Mouse (Mus musculus) midbrain, postnatal 0 days (tissue): ENCODE data around the gene Dcun1d1. TPM values are rescaled to one million over a fixed set of nuclear protein-coding genes. Genes with fewer than 3 reads are reported as not detected.

ENCODE experiments used
- ATAC-seq: fragments of 200-750 bp; cut with Nextera tagmentation; 2 replicates; pipeline ENCODE4 v1.8.0; 2017; ENCODE audit warnings: moderate number of reproducible peaks, mild to moderate bottlenecking, moderate TSS enrichment, moderate library complexity; ENCODE audit not compliant: low FRiP score
- DNase-seq: peaks from one replicate; pipeline ENCODE4 v3.0.0-alpha.2; 2015; ENCODE audit warnings: low spot score
- H3K27ac ChIP-seq: fragments of 300-500 bp; sonication (generic); 2 replicates; pipeline ENCODE4 v1.5.1; 2014; ENCODE audit warnings: low read depth, mild to moderate bottlenecking, low read length, mixed read lengths
- H3K27me3 ChIP-seq: fragments of 300-500 bp; sonication (generic); 2 replicates; pipeline ENCODE4 v1.6.1; 2014; ENCODE audit warnings: low read length, control low read depth, mixed read lengths; ENCODE audit not compliant: insufficient read depth
- H3K36me3 ChIP-seq: fragments of 300-500 bp; sonication (generic); 2 replicates; pipeline ENCODE4 v1.6.1; 2014; ENCODE audit warnings: low read length, control low read depth, mixed read lengths; ENCODE audit not compliant: insufficient read depth
- H3K4me1 ChIP-seq: fragments of 300-500 bp; sonication (generic); 2 replicates; pipeline ENCODE4 v1.6.1; 2014; ENCODE audit warnings: mild to moderate bottlenecking, control low read depth, antibody characterized with exemption, low read length, mixed read lengths; ENCODE audit not compliant: insufficient read depth
- H3K4me2 ChIP-seq: fragments of 300-500 bp; sonication (generic); 2 replicates; pipeline ENCODE4 v1.6.1; 2014; ENCODE audit warnings: low read depth, mild to moderate bottlenecking, low read length, mixed read lengths; ENCODE audit not compliant: poor library complexity, severe bottlenecking
- H3K4me3 ChIP-seq: fragments of 300-500 bp; sonication (generic); 2 replicates; pipeline ENCODE4 v1.5.1; 2014; ENCODE audit warnings: low read depth, mild to moderate bottlenecking, low read length, moderate library complexity
- H3K9ac ChIP-seq: fragments of 300-500 bp; sonication (generic); replicated peaks from 2 replicates; pipeline ENCODE4 v1.6.1; 2014; ENCODE audit warnings: mild to moderate bottlenecking, low read length, moderate library complexity, mixed read lengths; ENCODE audit not compliant: poor library complexity, severe bottlenecking
- H3K9me3 ChIP-seq: fragments of 300-500 bp; sonication (generic); 2 replicates; pipeline ENCODE4 v1.6.1; 2016; ENCODE audit warnings: low read length, control low read depth
- CTCF ChIP-seq: IDR thresholded peaks from 2 replicates; pipeline ENCODE4 v1.5.1; 2016; ENCODE audit warnings: antibody characterized with exemption, mild to moderate bottlenecking
- WGBS: fragments of 180-500 bp; shearing (Covaris S2); extraction: QIAGEN DNeasy Blood & Tissue Kit; methylation state at CpG from one replicate; pipeline ENCODE4 v1.1.7; 2014; 5-methylcytosine and 5-hydroxymethylcytosine counted together
- polyA plus RNA-seq: library from polyadenylated mRNA; unstranded; fragments of >200 nt; fragmentation: Nextera tagmentation; extraction: Ambion mirVana; gene quantifications from 2 replicates; pipeline ENCODE4 v1.2.1, GENCODE M21; 2015
- total RNA-seq: library from RNA; depleted of rRNA; stranded (reverse); fragments of >200 nt; gene quantifications from 2 replicates; pipeline ENCODE4 v1.2.3, GENCODE M21; 2014

Dcun1d1 gene
- total and polyA plus RNA-seq, 2 experiments from 2014 or later: 62.0 to 108 TPM

- ATAC-seq (no peak), DNase-seq (no peak)
- Histone ChIP-seq H3K27ac (no peak overlapping the region), H3K9ac (no peak overlapping the region), H3K4me3 (no peak overlapping the region), H3K4me1 (no peaks in the 10 kb centered on the region), H3K4me2 (no peak overlapping the region), H3K27me3 (no peaks in the 10 kb centered on the region), H3K9me3 (no peaks in the 10 kb centered on the region), H3K36me3 (peaks cover 23% of the 10 kb centered on the region)
- TF ChIP-seq CTCF: no peak
- WGBS: 94% methylated on average over 8 of the region's 8 CpGs
Observed at GRCm38 (mm10) chr3:35967366-35967921, 30.2 kb upstream of the Dcun1d1 start.

DNA sequence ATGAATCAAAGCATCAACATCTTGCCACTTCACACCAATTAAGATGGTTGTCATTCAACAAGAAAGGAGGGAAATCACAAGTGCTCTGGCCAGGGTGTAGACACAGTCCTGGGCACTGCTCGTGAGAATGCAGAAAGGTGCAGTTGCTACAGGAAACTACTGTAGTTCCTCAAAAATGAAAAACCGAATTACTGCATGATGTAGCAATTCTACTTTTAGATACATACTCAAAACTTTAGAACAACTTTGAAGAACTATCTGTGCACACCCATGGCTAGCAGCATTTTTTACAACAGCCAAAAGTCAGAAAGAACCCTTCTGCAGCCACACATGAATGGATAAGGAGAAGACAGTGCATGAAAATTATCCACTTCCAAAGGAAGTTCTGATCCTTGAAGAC is 29.2 kb upstream of the Dcun1d1 start:
- no peak overlapping the region for H3K9ac ChIP-seq
- H3K27me3 ChIP-seq: no peaks in the 10 kb centered on the region
- H3K27ac ChIP-seq: no peak overlapping the region
- H3K4me3 ChIP-seq: no peak overlapping the region
- TF ChIP-seq CTCF: no peak
- no peak overlapping the region for H3K4me2 ChIP-seq
- peaks cover 19% of the 10 kb centered on the region for H3K36me3 ChIP-seq
- DNase-seq (no peak), ATAC-seq (no peak)
- H3K9me3 ChIP-seq: no peaks in the 10 kb centered on the region
- 72% methylated on average over 2 of the region's 2 CpGs for WGBS
- no peaks in the 10 kb centered on the region for H3K4me1 ChIP-seq

DNA sequence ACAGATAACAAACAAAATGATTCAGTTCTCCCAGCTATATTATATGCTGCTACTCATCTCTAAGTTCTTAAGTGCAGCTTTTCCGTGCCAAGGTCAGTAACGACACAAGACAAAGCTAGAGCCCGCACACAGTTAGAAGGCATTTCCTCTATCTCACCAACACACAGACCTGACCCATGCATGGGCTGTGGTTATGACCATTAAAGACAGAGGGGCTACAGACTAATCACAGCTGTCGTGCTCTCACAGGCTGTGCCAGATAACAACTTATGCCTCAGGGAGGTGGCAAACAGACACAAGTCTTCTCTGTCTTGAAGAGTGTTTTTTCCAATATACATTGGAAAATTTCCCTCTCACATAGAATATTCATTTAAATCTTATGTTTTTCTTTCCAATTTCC is 27.7 kb upstream of the Dcun1d1 start:
- TF ChIP-seq CTCF: no peak
- Histone ChIP-seq H3K9me3 (no peaks in the 10 kb centered on the region), H3K4me2 (no peak overlapping the region), H3K27me3 (no peaks in the 10 kb centered on the region), H3K4me1 (no peaks in the 10 kb centered on the region), H3K4me3 (no peak overlapping the region), H3K9ac (no peak overlapping the region), H3K27ac (no peak overlapping the region), H3K36me3 (peaks cover 22% of the 10 kb centered on the region)
- ATAC-seq: no peak
- DNase-seq: no peak
- 87% methylated on average over 4 of the region's 4 CpGs for WGBS

DNA sequence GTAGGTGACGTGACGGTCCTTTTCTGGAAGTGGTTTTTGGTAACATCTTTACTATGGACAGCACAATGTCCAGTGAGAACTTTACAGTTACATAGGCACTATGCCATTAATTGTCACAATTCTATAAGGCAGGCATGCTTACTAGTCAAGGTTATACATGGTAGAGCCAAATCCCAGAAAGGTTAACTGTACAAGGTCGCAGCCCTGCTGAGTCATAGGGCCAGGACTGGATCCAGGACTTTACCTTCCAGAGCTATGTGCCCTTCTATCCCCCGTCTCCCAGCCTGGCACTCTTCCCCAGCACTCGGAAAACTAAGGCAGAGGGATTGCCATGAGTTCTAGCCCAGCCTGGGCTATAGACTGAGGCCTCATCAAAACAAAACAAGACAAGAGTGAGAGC is 26.7 kb upstream of the Dcun1d1 start:
- H3K4me2 ChIP-seq: no peak overlapping the region

GRCm38 (mm10) chr3:35963401-35963800 is 26.2 kb upstream of the Dcun1d1 start:
- no peak for TF ChIP-seq CTCF
- WGBS: 91% methylated on average over 4 of the region's 4 CpGs
- no peak for DNase-seq
- Histone ChIP-seq H3K9ac (no peak overlapping the region), H3K27ac (no peak overlapping the region), H3K9me3 (no peaks in the 10 kb centered on the region), H3K27me3 (no peaks in the 10 kb centered on the region), H3K4me2 (no peak overlapping the region), H3K36me3 (peaks cover 29% of the 10 kb centered on the region), H3K4me1 (no peaks in the 10 kb centered on the region), H3K4me3 (no peak overlapping the region)
- ATAC-seq: no peak

More for the DNA sequence above, 26.7 kb upstream of the Dcun1d1 start:
- DNase-seq (no peak), ATAC-seq (no peak)
- Histone ChIP-seq H3K27me3 (no peaks in the 10 kb centered on the region), H3K36me3 (peaks cover 29% of the 10 kb centered on the region), H3K9ac (no peak overlapping the region), H3K4me1 (no peaks in the 10 kb centered on the region), H3K4me3 (no peak overlapping the region), H3K9me3 (no peaks in the 10 kb centered on the region), H3K27ac (no peak overlapping the region)
- no peak for TF ChIP-seq CTCF
- WGBS: 94% methylated on average over 5 of the region's 5 CpGs

GRCm38 (mm10) chr3:35962967-35963366 is 25.7 kb upstream of the Dcun1d1 start:
- Histone ChIP-seq H3K36me3 (peaks cover 29% of the 10 kb centered on the region), H3K27me3 (no peaks in the 10 kb centered on the region), H3K4me2 (no peak overlapping the region), H3K9me3 (no peaks in the 10 kb centered on the region), H3K9ac (no peak overlapping the region), H3K4me3 (no peak overlapping the region), H3K4me1 (no peaks in the 10 kb centered on the region), H3K27ac (no peak overlapping the region)
- ATAC-seq (no peak), DNase-seq (peak; percentile 1)
- TF ChIP-seq CTCF: peak; percentile 13; the same call in 1 of the 2 replicates
- WGBS: 92% methylated on average over 5 of the region's 5 CpGs
